In genomic region chr10:24343068-24343467, GRCm38 (mm10) we compare ENCODE assay signal across 16 mouse cellular contexts.
"Had no signal": no experiment of that assay in that cellular context is flagged by ENCODE, and none has a peak within 500 bp of the region (broad histone marks: within the 10 kb centered on the region; RNA-seq: fewer than 3 reads in every experiment).

No protein-coding gene starts in this region.

- H3K36me3 ChIP-seq: liver, embryonic 13.5 days; liver, embryonic 15.5 days; midbrain, embryonic 13.5 days; midbrain, embryonic 15.5 days; neural tube, embryonic 12.5 days; stomach, embryonic 15.5 days had no signal

- DNase-seq: liver; liver, embryonic 13.5 days; right cerebral cortex, postnatal 14 days; thymus, adult 2 months; thymus, postnatal 14 days; thymus, postnatal 36 days had no signal

- H3K4me2 ChIP-seq: liver, embryonic 11.5 days; liver, embryonic 13.5 days; liver, embryonic 15.5 days; midbrain, embryonic 11.5 days; midbrain, embryonic 13.5 days; midbrain, embryonic 15.5 days; neural tube, embryonic 12.5 days; stomach, embryonic 15.5 days had no signal

- H3K27ac ChIP-seq: liver, embryonic 13.5 days; liver, embryonic 15.5 days; macrophage; midbrain, embryonic 13.5 days; midbrain, embryonic 15.5 days; neural tube, embryonic 12.5 days; stomach, embryonic 15.5 days; stomach, postnatal 0 days had no signal

- H3K9me3 ChIP-seq: liver, embryonic 13.5 days; liver, embryonic 15.5 days; midbrain, embryonic 13.5 days; midbrain, embryonic 15.5 days; neural tube, embryonic 12.5 days; stomach, embryonic 15.5 days had no signal

- H3K9ac ChIP-seq: liver, embryonic 13.5 days; liver, embryonic 15.5 days; midbrain, embryonic 13.5 days; midbrain, embryonic 15.5 days; neural tube, embryonic 12.5 days; stomach, embryonic 15.5 days had no signal

- H3K27me3 ChIP-seq: liver, embryonic 13.5 days; liver, embryonic 15.5 days; megakaryocyte, embryonic 14.5 days; midbrain, embryonic 13.5 days; midbrain, embryonic 15.5 days; neural tube, embryonic 12.5 days; stomach, embryonic 15.5 days had no signal

- H3K4me1 ChIP-seq: liver, embryonic 13.5 days; liver, embryonic 15.5 days; megakaryocyte, embryonic 14.5 days; midbrain, embryonic 13.5 days; midbrain, embryonic 15.5 days; neural tube, embryonic 12.5 days; stomach, embryonic 15.5 days had no signal

- ATAC-seq: midbrain, embryonic 13.5 days; midbrain, embryonic 15.5 days had no signal

- H3K4me3 ChIP-seq: liver, embryonic 13.5 days; liver, embryonic 15.5 days; megakaryocyte, embryonic 14.5 days; midbrain, embryonic 13.5 days; midbrain, embryonic 15.5 days; neural tube, embryonic 12.5 days; stomach, embryonic 15.5 days had no signal
